In genomic region chr2:4492485-4493481, GRCm38 (mm10) we compare ENCODE assay signal across 7 mouse cellular contexts.
DNase-seq lines count a peak whose midpoint lies in the region; ATAC-seq lines count a peak whose summit lies in the region.

No protein-coding gene starts in this region.

- DNase-seq in adrenal gland, adult 2 months = peak; percentile 79
- peak; percentile 93 for DNase-seq in embryo, embryonic 10.5 days (ENCODE audit: low spot score)
- DNase-seq in gastrocnemius, postnatal 4 days (ENCODE audit: low spot score in 2 of 2) = peak; percentile 60 to 76
- peak; percentile 69 to 75 for DNase-seq in left cerebral cortex, postnatal 36 days (ENCODE audit: low spot score in 2 of 2)
- DNase-seq in mesoderm, embryonic 11.5 days (ENCODE audit: low read depth, low spot score) = peak; percentile 90
- peak; percentile 69 for DNase-seq in skeletal muscle tissue, adult 2 months (ENCODE audit: low read depth, low spot score)

- no peak overlapping the region for H3K4me3 ChIP-seq in intestine, embryonic 16.5 days (ENCODE audit: low read length)

- no peak overlapping the region; the same call in 1 of the 2 replicates for H3K9ac ChIP-seq in intestine, embryonic 16.5 days (ENCODE audit: low read depth, low read length)

- peak overlapping the region; percentile 7; the same call in 1 of the 2 replicates for H3K4me2 ChIP-seq in intestine, embryonic 16.5 days (ENCODE audit: low read depth, low read length)

- H3K27ac ChIP-seq in intestine, embryonic 16.5 days (ENCODE audit: low read length) = peak overlapping the region; percentile 14; the same call in 1 of the 2 replicates

- intact Hi-C loops in left cerebral cortex, postnatal 36 days (cut with DNase I) = loop anchor here (1.0 to 5.0 kb wide), 4 partner anchors 90 to 677 kb away; no protein-coding TSS in a partner anchor

- H3K27me3 ChIP-seq in intestine, embryonic 16.5 days (replicated peaks; ENCODE audit: control insufficient read depth, insufficient read depth, low read length) = no peaks in the 10 kb centered on the region

- no peaks in the 10 kb centered on the region for H3K9me3 ChIP-seq in intestine, embryonic 16.5 days (ENCODE audit: control insufficient read depth, low read length)

- peaks cover 3% of the 10 kb centered on the region; the same call in 1 of the 2 replicates for H3K4me1 ChIP-seq in intestine, embryonic 16.5 days (ENCODE audit: control insufficient read depth, insufficient read depth, low read length)

- H3K36me3 ChIP-seq in intestine, embryonic 16.5 days (ENCODE audit: control insufficient read depth, insufficient read depth, low read length) = no peaks in the 10 kb centered on the region

- 31% methylated on average over 20 of the region's 20 CpGs for WGBS in intestine, embryonic 16.5 days

- peak; percentile 67 for ATAC-seq in intestine, embryonic 16.5 days
